Mouse (Mus musculus): ENCODE measurements at regions not wholly inside any gene's neighbourhood (a gene's known extent, or its start where the extent isn't known, plus 50 kb on each side); places are given as distances from the start of the nearest gene placed in this dataset.

DNA sequence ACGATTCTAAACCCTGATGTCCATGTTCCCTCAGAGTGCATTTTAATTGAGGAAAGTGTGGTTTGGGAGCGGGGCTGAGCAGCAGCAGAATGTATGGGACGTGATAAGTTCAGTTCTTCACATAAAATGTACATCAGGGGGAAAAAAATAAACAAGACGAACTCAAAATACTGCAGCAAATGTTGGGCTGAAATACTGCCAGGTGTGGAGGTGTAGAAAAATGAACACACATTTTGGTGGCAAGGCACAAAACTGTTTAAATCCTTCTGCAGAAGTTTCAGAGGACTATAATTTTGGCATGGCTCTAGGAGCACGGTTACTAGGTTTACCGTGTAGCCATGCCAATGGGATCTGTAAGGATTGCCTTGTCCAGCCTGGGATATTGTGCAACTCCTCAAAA, 81.3 kb upstream of the Rfx3 start:
- WGBS, result 86% methylated on average over 6 of the region's 6 CpGs
- no peak overlapping the region for H3K9ac ChIP-seq
- ATAC-seq (ENCODE audit: insufficient number of reproducible peaks, insufficient read depth, low FRiP score, low TSS enrichment, low read depth), result no peak

DNA sequence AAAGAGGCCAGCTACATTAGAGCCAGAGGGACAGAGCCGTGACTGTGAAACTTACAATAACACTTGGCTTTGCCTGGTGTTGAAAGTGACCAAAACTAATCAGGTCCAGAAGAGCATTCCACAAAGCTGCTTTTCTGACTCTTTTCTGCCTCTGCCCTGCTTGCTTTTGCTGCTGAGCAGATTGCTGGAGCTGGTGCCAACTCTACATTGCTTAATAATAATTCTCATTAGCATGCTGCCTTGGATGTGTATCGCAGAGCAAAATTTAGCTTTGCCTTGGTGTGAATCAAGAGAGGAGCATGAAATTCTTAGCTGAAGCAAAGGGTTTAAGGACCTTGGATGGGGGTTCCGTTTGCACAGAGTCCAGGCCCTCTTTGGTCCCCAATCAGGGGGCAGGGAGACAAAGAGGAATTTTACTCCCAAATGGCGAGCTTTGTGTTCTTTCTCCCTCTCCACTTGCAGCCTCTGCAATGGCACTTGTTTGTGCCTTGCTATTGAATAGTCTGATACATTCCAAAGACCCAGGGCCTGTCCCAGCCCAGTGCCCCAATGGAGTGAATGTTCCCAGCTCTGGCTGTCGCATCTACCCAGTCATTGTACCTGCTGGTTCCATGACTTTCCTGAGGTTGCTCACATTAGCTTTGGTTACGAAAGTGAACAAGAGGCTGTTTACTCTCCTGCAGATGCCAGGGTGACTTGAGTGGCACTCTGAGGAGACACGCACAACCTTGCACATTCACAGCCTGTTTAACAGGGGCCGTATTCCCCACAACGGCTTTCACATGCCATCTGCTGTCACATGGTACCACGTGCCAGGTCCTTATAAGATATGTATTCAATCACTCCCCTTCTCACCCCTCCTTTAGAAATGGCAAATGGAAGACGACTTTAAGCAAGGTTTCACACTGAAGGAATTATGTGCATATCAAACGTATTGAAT, 76.9 kb upstream of the Rfx3 start:
- Histone ChIP-seq H3K9me3 (no peaks in the 10 kb centered on the region), H3K4me2 (no peak overlapping the region), H3K27ac (peak overlapping the region; percentile 13), H3K4me1 (peaks cover 11% of the 10 kb centered on the region), H3K9ac (no peak overlapping the region), H3K36me3 (no peaks in the 10 kb centered on the region), H3K4me3 (no peak overlapping the region), H3K27me3 (no peaks in the 10 kb centered on the region)
- 67% methylated on average over 12 of the region's 12 CpGs for WGBS
- no peak for ATAC-seq (ENCODE audit: insufficient number of reproducible peaks, insufficient read depth, low FRiP score, low TSS enrichment, low read depth)

More for the DNA sequence above, 81.3 kb upstream of the Rfx3 start:
- Histone ChIP-seq H3K36me3 (no peaks in the 10 kb centered on the region), H3K27me3 (no peaks in the 10 kb centered on the region), H3K4me2 (no peak overlapping the region), H3K4me3 (no peak overlapping the region), H3K9me3 (no peaks in the 10 kb centered on the region), H3K4me1 (peaks cover 7% of the 10 kb centered on the region), H3K27ac (no peak overlapping the region)

GRCm38 (mm10) chr19:28070386-28070785, 59.4 kb upstream of the Rfx3 start:
- no peak overlapping the region for H3K4me3 ChIP-seq
- H3K9me3 ChIP-seq, result no peaks in the 10 kb centered on the region
- no peak overlapping the region for H3K27ac ChIP-seq
- H3K9ac ChIP-seq, result no peak overlapping the region
- 89% methylated on average over 3 of the region's 3 CpGs for WGBS
- H3K27me3 ChIP-seq, result no peaks in the 10 kb centered on the region
- no peaks in the 10 kb centered on the region for H3K4me1 ChIP-seq
- ATAC-seq (ENCODE audit: insufficient number of reproducible peaks, insufficient read depth, low FRiP score, low TSS enrichment, low read depth), result no peak
- no peaks in the 10 kb centered on the region for H3K36me3 ChIP-seq
- H3K4me2 ChIP-seq, result no peak overlapping the region
